Mouse (Mus musculus) cerebellum, adult 11 months (tissue): ENCODE measurements around the gene Igfbp4.

Source experiments
- DNase-seq: peaks from one replicate; pipeline ENCODE4 v3.0.0; 2022

The Igfbp4 gene

DNA sequence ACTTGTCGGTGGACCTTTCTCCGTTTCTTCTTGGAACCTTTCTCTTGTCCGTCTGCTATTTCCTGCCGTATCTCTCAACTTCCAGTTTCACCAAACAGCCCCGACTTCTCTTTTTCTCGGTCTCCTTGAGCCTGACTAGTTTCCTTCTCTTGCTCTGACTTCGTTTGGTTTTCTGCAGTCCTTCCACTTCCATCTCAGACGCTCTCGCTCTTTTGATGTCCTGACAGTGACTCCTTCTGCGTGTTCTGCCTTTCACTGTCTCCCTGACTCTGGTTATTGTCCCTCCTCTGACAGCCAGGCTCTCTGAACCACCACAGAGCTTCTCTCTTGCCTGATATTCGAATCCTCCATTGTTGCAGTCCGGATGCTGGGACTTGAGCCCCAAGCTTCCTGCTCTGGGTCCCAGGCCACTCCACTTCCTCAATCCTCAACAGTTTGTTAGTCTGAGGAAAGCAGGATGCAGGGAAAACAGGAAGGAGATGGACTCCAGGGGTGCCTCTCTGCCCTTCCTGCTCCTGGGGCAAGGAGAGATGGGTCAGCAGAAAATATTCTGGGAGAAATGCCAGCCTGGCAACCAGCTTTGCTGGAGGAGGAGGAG is 1.9 kb downstream of the Igfbp4 start:
- DNase-seq = no peak

DNA sequence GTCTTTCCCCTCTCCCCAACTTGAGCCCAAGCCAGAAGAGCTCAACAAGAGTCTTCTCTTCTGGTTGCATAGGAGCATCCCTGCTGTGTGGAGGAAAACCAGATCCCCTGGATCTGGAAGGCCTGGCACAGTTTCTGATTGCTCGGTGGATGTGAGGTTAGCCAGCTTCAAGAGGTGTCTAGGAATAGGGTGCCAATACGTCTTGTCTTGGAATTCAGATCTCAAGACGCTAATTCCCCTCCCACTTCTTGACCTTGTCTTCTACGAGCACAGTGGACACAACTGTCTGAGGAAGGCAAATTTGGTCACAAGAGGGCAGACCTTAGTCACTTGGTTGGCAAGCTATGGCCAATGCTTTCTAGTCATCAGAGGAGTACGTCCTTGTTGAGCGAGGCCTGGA is 2.6 kb downstream of the Igfbp4 start:
- no peak for DNase-seq

GRCm38 (mm10) chr11:99044306-99044705 is 3.3 kb downstream of the Igfbp4 start:
- no peak for DNase-seq

- no peak for DNase-seq
Observed at GRCm38 (mm10) chr11:99045159-99045889, 4.3 kb downstream of the Igfbp4 start.

DNA sequence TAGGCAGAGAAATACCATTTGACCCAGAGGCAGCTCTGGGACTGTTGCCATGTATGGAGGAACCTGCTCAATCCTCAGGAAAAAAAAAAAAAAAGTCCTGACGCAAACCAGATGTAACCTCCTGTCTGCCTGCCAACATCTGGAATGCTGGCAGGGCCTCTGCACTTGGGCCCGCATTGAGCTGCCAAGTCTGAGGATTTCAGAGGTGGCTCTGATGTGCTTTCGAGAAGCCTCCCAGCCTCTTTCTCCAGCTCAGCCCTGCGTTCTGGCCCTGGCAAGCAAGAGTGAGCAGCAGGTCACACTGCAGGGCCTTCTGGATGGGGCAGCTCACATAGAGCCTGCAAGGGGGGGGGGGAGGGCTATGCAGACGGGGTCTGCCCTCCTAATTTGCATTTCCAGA is 6.1 kb downstream of the Igfbp4 start:
- DNase-seq = no peak

- DNase-seq = no peak
Observed at GRCm38 (mm10) chr11:99047643-99048042, 6.6 kb downstream of the Igfbp4 start.

- no peak for DNase-seq
Observed at GRCm38 (mm10) chr11:99055143-99055542, 14.1 kb downstream of the Igfbp4 start.

GRCm38 (mm10) chr11:99055571-99056452 is 14.8 kb downstream of the Igfbp4 start:
- DNase-seq = no peak

DNA sequence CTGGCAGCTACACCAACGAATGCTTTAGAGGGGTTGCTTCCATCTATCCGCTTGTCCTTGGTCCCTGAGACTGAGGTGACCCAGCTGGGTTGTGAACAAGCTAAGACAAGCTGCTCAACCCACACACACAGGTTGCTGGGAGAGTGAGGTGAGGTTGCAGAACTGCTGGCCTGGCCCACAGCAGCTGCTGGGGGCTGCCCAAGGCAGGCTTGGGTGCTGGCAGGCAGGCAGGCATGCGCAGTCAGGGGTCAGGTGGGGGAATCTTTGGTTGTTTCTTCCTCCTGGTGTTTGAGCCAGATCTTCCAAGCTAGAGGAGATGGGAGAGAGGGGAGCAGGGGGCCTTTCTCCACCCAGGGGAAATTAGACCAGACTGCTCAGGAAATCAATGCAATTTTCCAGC is 19.4 kb downstream of the Igfbp4 start:
- DNase-seq = no peak

DNA sequence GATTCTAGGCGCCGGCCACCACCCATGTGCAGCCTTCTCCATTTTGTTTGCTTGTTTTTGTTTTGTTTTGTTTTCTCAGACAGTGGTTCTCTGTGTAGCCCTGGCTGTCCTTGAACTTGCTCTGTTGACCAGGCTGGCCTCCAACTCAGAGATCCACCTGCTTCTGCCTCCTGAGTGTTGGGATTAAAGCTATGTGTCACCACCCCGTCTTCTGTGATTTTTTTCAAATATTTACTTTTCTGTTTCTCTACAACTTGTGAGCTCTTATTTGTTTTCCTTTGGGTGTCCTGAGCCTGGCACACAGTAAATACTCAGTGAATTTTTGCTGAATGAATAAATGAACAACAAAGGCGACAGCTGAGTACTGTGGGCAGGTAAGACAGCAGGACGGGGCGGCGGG is 21.6 kb downstream of the Igfbp4 start:
- DNase-seq = no peak

- no peak for DNase-seq
Observed at GRCm38 (mm10) chr11:99063406-99064131, 22.5 kb downstream of the Igfbp4 start.

DNA sequence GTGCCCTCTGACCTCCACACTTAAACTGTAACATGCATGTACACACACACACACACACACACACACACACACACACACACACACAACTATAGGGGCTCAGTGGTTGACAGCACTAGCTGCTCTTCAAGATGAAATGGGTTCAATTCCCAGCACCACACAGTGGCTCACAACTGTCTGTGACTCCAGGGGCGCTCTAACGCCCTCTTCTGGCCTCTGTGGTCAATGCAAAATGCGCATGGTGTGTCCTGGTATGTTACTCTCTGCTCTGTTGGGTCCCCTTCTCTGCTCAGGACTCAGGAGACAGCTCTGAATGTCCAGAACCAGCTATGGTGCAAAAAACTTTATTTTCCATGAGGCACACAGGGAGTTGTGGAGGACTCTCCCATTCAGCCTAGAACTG is 24.3 kb downstream of the Igfbp4 start:
- no peak for DNase-seq

GRCm38 (mm10) chr11:99065979-99066378 is 24.9 kb downstream of the Igfbp4 start:
- DNase-seq = peak; percentile 40

GRCm38 (mm10) chr11:99067591-99067990 is 26.5 kb downstream of the Igfbp4 start:
- DNase-seq = no peak

DNA sequence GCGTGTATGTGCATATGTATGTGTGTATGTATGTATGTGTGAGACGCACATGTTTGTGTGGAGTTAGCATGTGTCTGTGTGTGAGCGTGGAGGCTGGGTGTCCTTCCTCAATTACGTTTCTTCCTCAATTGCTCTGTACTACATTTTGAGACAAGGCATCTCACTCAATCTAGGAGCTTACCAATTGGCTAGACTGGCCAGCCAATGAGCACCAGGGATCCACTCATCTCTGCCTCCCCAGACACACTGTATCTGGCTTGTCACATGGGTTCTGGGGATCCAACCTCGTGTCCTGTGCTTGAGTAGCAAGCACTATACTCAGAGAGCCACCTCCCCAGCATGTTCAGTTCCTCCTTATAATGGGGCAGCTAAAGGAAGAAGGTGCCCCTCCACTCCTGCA is 27.4 kb downstream of the Igfbp4 start:
- no peak for DNase-seq

DNA sequence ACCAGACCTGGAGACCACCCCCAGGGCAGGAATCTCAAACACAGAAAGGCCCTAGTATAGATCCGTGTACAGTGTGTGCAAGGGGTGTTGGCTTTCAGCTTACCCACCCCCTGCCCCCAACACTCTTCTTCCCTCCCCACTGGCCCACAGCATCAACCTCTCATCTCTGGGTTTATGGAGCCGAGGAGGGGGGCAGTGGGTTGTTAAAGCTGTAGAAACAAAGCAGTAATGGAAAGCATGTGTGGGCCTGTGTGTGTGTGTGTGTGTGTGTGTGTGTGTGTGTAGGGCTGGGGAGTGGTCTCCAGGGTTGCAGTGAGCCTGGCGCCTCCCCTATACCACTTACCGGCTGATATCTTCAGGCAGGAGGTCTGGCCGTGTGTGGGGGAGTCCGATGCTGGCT is 30.8 kb downstream of the Igfbp4 start:
- no peak for DNase-seq

DNA sequence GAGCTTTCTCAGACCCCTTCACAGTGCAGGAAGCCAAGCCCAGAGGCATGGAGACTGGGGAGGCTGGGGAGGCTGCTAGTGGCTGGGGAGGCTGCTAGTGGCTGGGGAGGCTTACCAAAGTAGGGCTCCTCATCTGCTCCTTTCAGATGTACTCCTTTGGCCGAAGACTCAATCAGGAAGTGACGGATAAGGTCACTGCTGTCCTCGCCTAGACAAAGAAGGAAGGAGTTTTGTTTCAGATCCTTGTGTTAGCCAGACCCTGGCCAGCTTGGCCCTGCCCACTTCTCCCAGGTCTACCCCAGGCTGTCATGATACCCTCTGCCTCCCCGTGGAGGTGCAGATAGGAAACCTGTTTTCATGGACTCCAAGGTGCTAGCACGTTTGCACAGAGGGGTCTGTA is 32.7 kb downstream of the Igfbp4 start:
- no peak for DNase-seq

- no peak for DNase-seq
Observed at GRCm38 (mm10) chr11:99076744-99077319, 35.8 kb downstream of the Igfbp4 start.

DNA sequence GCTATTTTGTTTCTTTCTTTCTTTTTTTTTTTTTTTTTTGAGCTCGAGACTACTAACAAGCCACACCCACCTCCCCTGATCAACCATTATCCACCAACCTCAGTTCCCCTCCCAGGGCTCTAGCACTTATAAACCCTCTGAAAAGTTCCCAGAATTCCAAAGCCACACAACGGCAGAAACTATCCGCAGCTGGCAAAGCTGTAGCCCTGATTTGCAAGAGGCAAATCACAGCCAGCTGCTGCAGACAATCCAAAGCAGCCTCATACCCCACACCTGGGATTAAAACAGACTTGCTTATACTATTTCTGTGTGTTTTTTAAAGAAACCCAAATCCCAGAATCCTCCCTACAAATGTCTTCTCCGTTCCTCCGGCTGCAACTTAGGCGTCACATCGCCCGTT is 36.8 kb downstream of the Igfbp4 start:
- DNase-seq = no peak

DNA sequence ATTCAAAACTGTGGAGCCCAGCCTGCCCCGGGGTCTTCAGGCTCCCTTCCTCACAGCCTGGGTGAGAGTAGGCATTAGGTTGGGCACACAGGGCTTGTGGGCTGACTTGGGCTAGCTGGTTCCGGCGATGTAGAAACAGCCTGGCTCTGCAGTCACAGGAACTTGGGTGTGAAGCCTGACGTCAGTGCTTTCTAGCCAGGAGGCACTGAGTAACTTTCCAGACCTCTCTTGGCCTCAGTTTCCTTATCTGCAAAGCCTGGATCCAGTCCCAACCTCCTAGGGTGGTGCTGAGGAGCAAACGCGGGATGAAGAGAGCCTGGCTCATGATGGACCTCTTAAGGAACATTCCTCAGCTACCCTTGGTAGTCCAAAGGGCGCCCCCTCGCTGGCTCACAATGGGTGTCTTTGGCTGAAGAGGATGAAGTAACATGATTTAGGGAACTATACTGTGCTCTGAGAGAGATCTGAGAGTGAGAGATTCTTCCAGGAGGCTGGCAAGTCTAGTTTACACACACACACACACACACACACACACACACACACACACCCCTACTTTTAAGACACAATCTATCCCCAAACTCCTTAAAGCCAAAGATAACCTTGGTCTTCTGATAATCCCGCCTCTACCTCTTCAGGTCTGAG is 40.0 kb downstream of the Igfbp4 start:
- DNase-seq = no peak

GRCm38 (mm10) chr11:99081566-99081965 is 40.5 kb downstream of the Igfbp4 start:
- no peak for DNase-seq

DNA sequence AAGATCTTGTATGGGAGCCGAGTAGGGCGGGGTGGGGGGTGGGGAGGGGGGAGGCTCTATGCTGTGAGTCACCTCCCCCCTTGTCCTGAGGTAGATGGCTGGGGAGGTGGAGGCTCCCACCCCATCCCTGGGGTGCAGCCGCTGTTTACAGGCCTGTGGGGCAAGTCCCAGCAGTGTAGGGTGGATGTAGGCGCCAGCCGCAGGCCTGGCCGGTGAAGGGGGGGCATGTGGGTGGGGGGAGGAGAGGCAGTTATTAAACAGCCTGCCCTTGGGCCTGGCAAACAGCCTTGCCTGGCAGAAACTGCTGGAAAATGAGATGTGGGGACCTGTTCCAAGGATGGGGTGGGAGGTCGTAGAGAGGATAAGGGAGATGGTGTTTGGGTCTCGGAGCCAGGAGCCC is 41.1 kb downstream of the Igfbp4 start:
- no peak for DNase-seq
